Mouse (Mus musculus) liver, postnatal 0 days (tissue): ENCODE results near the gene Sdad1.

Experiments used
- CTCF ChIP-seq: sonication (generic); IDR thresholded peaks from 2 replicates; pipeline ENCODE4 v1.5.1; 2016; ENCODE audit warnings: antibody characterized with exemption, low read depth
- EP300 ChIP-seq: IDR thresholded peaks from 2 replicates; pipeline ENCODE4 v1.6.1; 2016; ENCODE audit warnings: antibody characterized with exemption, low read depth, mild to moderate bottlenecking

DNA sequence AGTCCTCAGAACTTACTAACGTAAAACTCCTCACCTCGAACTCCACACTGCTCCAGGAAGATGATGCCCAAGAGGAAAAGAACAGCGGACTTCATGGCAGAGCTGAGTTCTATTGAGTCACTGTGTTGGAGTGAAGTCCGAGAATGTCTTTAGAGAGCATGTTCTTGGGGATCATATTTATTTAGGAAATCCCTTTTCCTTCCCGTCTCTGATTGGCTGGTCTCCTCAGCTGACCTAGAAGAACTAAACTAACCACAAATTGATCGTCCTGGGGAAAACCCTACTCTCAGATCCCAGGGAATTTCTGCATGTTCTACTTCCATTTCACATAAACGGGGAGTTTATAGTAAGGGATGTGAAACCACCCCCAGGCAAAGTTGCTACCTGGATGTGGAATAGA lies 17.6 kb upstream of the Sdad1 start, which contains the start of gene Cxcl9:
- TF ChIP-seq CTCF (no peak), EP300 (no peak)
